Mouse (Mus musculus): Measurements from ENCODE around the gene Epb42. TPM values are rescaled to one million over a fixed set of nuclear protein-coding genes. Genes with fewer than 3 reads are reported as not detected.
"Not testable (repeated sequence)": the region's sequence is repeated elsewhere in the genome, so short reads cannot be mapped to it uniquely, and the experiment has no call there.

Gene Epb42
- polyA plus RNA-seq, 1 experiment = 0.13 TPM

- Histone ChIP-seq H3K4me3 (replicated peaks; ENCODE audit: extremely low read depth, low read depth, low read length) (no peak overlapping the region), H3K4me1 (ENCODE audit: control insufficient read depth, insufficient read depth, low read length) (no peaks in the 10 kb centered on the region)
- TF ChIP-seq CTCF (IDR thresholded peaks at IDR 0.05; ENCODE audit: insufficient read depth, low read length) (no peak), POLR2A (IDR thresholded peaks at IDR 0.05; ENCODE audit: borderline replicate concordance, extremely low read depth, low read depth, low read length) (no peak)
- 83% methylated on average over 6 of the region's 6 CpGs for WGBS
- DNase-seq = no peak
These were observed 19.0 kb upstream of the Epb42 start for GRCm38 (mm10) chr2:121055915-121056314.

GRCm38 (mm10) chr2:121054060-121054459 is 17.2 kb upstream of the Epb42 start:
- DNase-seq = no peak
- no peaks in the 10 kb centered on the region for H3K4me1 ChIP-seq (ENCODE audit: control insufficient read depth, insufficient read depth, low read length)
- TF ChIP-seq POLR2A (IDR thresholded peaks at IDR 0.05; ENCODE audit: borderline replicate concordance, extremely low read depth, low read depth, low read length) (no peak), CTCF (IDR thresholded peaks at IDR 0.05; ENCODE audit: insufficient read depth, low read length) (no peak)
- no peak overlapping the region for H3K4me3 ChIP-seq (replicated peaks; ENCODE audit: extremely low read depth, low read depth, low read length)
- 40% methylated on average over 2 of the region's 2 CpGs for WGBS

- 87% methylated on average over 5 of the region's 5 CpGs for WGBS
- H3K4me3 ChIP-seq (replicated peaks; ENCODE audit: extremely low read depth, low read depth, low read length) = no peak overlapping the region
- no peak for DNase-seq
- H3K4me1 ChIP-seq (ENCODE audit: control insufficient read depth, insufficient read depth, low read length) = no peaks in the 10 kb centered on the region
- no peak for TF ChIP-seq CTCF (IDR thresholded peaks at IDR 0.05; ENCODE audit: insufficient read depth, low read length)
- TF ChIP-seq POLR2A (IDR thresholded peaks at IDR 0.05; ENCODE audit: borderline replicate concordance, extremely low read depth, low read depth, low read length) = no peak
These were observed 15.3 kb upstream of the Epb42 start for GRCm38 (mm10) chr2:121052176-121052575.

GRCm38 (mm10) chr2:121045653-121046052 is 8.8 kb upstream of the Epb42 start:
- DNase-seq = no peak
- H3K4me3 ChIP-seq (replicated peaks; ENCODE audit: extremely low read depth, low read depth, low read length) = no peak overlapping the region
- TF ChIP-seq CTCF (IDR thresholded peaks at IDR 0.05; ENCODE audit: insufficient read depth, low read length) (no peak), POLR2A (IDR thresholded peaks at IDR 0.05; ENCODE audit: borderline replicate concordance, extremely low read depth, low read depth, low read length) (no peak)
- 77% methylated on average over 4 of the region's 4 CpGs for WGBS
- no peaks in the 10 kb centered on the region for H3K4me1 ChIP-seq (ENCODE audit: control insufficient read depth, insufficient read depth, low read length)

DNA sequence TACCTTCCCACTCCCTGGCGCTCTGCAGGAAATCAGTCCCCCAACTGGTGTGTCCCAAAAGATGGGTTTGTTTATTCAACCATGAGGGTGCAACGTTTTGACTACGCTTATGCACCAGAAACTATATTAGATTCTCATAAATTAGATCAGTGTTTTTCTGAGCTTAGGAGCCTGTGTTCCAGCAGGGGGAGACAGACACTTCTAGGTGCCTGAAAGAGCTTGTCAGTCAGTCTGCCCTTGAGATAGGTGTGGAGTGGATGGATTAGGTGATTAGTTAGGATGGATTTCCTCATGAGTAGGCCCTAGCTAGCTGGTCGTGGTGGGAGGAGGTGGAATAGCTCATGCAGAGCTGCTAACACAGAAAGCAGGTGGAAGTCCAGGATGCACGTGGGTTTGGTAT is 4.2 kb upstream of the Epb42 start:
- Histone ChIP-seq H3K4me3 (replicated peaks; ENCODE audit: extremely low read depth, low read depth, low read length) (no peak overlapping the region), H3K4me1 (ENCODE audit: control insufficient read depth, insufficient read depth, low read length) (no peaks in the 10 kb centered on the region)
- DNase-seq = peak; percentile 22
- TF ChIP-seq POLR2A (IDR thresholded peaks at IDR 0.05; ENCODE audit: borderline replicate concordance, extremely low read depth, low read depth, low read length) = no peak
- TF ChIP-seq CTCF (IDR thresholded peaks at IDR 0.05; ENCODE audit: insufficient read depth, low read length) = peak; percentile 27; the same call in 1 of the 2 replicates
- WGBS = 18% methylated on average over 5 of the region's 5 CpGs

- Histone ChIP-seq H3K4me3 (replicated peaks; ENCODE audit: extremely low read depth, low read depth, low read length) (no peak overlapping the region), H3K4me1 (ENCODE audit: control insufficient read depth, insufficient read depth, low read length) (no peaks in the 10 kb centered on the region)
- no peak for TF ChIP-seq POLR2A (IDR thresholded peaks at IDR 0.05; ENCODE audit: borderline replicate concordance, extremely low read depth, low read depth, low read length)
- TF ChIP-seq CTCF (IDR thresholded peaks at IDR 0.05; ENCODE audit: insufficient read depth, low read length) = no peak
- 98% methylated on average over 1 of the region's 1 CpGs for WGBS
- DNase-seq = no peak
These were observed 2.5 kb upstream of the Epb42 start for GRCm38 (mm10) chr2:121039382-121039781.

DNA sequence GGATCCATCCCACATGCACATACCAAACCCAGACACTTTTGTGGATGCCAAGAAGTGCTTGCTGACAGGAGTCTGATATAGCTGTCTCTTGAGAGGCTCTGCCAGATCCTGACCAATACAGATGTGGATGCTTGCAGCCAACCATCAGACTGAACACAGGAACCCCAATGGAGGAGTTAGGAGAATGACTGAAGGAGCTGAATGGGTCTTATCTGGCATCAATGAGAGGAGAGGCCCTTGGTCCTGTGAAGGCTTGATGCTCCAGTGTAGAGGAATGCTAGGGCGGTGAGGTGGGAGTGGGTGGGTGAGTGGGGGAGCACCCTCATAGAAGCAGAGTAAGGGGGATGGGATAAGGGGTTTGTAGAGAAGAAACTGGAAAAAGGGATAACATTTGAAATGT is 2.0 kb upstream of the Epb42 start:
- not testable (repeated sequence) for DNase-seq; H3K4me1 ChIP-seq (ENCODE audit: control insufficient read depth, insufficient read depth, low read length); H3K4me3 ChIP-seq (replicated peaks; ENCODE audit: extremely low read depth, low read depth, low read length)
- WGBS = 100% methylated on average over 1 of the region's 1 CpGs

GRCm38 (mm10) chr2:121022918-121023317 is 14.0 kb downstream of the Epb42 start:
- H3K4me1 ChIP-seq (ENCODE audit: control insufficient read depth, insufficient read depth, low read length) = no peaks in the 10 kb centered on the region
- no peak for DNase-seq
- WGBS = 52% methylated on average over 5 of the region's 5 CpGs
- TF ChIP-seq CTCF (IDR thresholded peaks at IDR 0.05; ENCODE audit: insufficient read depth, low read length) = no peak
- TF ChIP-seq POLR2A (IDR thresholded peaks at IDR 0.05; ENCODE audit: borderline replicate concordance, extremely low read depth, low read depth, low read length) = no peak
- no peak overlapping the region for H3K4me3 ChIP-seq (replicated peaks; ENCODE audit: extremely low read depth, low read depth, low read length)

GRCm38 (mm10) chr2:121017151-121017550 is 19.7 kb downstream of the Epb42 start:
- Histone ChIP-seq H3K4me3 (replicated peaks; ENCODE audit: extremely low read depth, low read depth, low read length) (no peak overlapping the region), H3K4me1 (ENCODE audit: control insufficient read depth, insufficient read depth, low read length) (no peaks in the 10 kb centered on the region)
- TF ChIP-seq CTCF (IDR thresholded peaks at IDR 0.05; ENCODE audit: insufficient read depth, low read length) = no peak
- no peak for TF ChIP-seq POLR2A (IDR thresholded peaks at IDR 0.05; ENCODE audit: borderline replicate concordance, extremely low read depth, low read depth, low read length)
- 98% methylated on average over 1 of the region's 1 CpGs for WGBS
- no peak for DNase-seq

- Histone ChIP-seq H3K4me1 (ENCODE audit: control insufficient read depth, insufficient read depth, low read length) (no peaks in the 10 kb centered on the region), H3K4me3 (replicated peaks; ENCODE audit: extremely low read depth, low read depth, low read length) (no peak overlapping the region)
- DNase-seq = no peak
- TF ChIP-seq CTCF (IDR thresholded peaks at IDR 0.05; ENCODE audit: insufficient read depth, low read length) = no peak
- no peak for TF ChIP-seq POLR2A (IDR thresholded peaks at IDR 0.05; ENCODE audit: borderline replicate concordance, extremely low read depth, low read depth, low read length)
- WGBS = 87% methylated on average over 9 of the region's 9 CpGs
These were observed 20.6 kb downstream of the Epb42 start for GRCm38 (mm10) chr2:121016226-121016625.

GRCm38 (mm10) chr2:121015507-121015906 is 21.4 kb downstream of the Epb42 start:
- no peak overlapping the region for H3K4me3 ChIP-seq (replicated peaks; ENCODE audit: extremely low read depth, low read depth, low read length)
- H3K4me1 ChIP-seq (ENCODE audit: control insufficient read depth, insufficient read depth, low read length) = no peaks in the 10 kb centered on the region
- DNase-seq = no peak
- TF ChIP-seq CTCF (IDR thresholded peaks at IDR 0.05; ENCODE audit: insufficient read depth, low read length) (no peak), POLR2A (IDR thresholded peaks at IDR 0.05; ENCODE audit: borderline replicate concordance, extremely low read depth, low read depth, low read length) (no peak)
- 75% methylated on average over 2 of the region's 2 CpGs for WGBS
